Mouse (Mus musculus): ENCODE measurements at regions not wholly inside any gene's neighbourhood (a gene's known extent, or its start where the extent isn't known, plus 50 kb on each side); places are given as distances from the start of the nearest gene placed in this dataset.

DNA sequence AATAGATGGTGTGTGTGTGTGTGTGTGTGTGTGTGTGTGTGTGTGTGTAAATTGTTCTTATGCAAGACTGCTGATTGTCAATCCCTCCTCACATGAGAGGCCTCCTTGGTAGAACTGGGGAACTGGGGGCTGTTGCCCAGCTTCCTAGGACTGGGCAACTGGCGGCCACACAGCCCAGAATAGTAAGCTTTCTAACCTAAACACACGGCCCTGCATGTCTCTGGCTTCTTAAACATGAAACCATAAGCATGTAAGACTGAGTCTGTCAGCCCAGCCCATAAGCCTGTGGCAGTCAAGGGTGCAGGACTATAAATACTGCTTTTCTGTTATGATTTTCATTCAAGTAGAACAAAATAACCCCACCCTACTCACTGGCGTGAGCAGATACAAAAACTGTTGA, 60.7 kb downstream of the Ifng start:
- DNase-seq = no peak

DNA sequence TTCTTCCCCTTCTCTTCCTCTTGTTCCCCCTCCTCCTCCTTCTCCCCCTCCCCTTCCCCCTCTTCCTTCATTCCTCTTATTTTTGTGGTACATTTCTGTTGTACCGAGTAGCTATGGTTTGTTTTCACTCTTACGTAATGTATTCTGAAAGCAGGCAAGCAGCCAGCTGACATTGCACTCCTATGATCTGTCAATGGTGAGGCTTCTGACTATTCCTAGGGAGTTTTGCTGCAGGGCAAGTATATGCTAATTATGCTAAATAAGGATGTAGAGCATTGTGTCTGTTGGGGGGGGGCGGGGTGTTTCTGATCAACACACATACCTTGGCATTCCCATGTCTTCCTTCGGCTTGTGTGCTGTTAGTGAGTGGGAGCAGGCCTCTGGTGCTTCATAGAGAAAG, 64.0 kb downstream of the Ifng start:
- peak in 1 of 2 experiments; percentile 16 for DNase-seq

DNA sequence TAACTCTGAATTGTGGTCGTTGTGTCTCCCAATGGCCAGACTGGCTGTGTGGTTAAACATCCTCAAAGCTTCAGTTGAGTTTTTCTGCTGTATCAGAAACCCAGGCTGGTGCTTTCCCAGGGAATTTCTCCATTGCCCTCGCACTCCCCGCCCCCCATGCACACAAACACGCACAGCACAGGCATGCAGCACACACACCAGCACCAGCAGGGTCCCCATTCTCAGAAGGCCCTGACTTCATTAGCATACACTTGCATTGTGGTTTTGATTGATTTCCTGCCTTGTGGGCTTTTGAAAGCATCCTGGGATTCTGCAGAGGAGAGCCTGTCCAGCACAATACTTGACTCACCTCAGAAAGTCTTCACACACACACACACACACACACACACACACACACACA, 65.3 kb downstream of the Ifng start:
- DNase-seq = no peak

DNA sequence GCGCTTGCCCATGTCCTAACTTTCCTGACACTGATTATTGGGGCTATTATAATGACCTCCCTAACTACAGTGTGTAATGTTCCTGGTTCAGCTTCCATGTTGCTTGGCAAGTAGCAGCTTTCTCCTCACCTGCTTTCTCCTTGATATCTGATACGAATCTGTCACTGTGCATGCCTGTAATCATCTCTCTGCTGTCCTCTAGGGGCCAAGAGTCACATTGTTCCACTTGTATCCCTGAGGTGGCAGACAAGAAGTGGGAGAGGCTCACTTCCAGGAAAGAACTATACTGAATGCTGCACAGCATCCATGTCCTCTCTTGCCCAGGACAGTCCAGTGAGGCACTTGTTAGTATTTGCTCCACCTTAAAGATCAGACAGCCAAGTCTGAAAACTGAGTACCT, 66.8 kb downstream of the Ifng start:
- peak in 1 of 2 experiments; percentile 5 for DNase-seq

DNA sequence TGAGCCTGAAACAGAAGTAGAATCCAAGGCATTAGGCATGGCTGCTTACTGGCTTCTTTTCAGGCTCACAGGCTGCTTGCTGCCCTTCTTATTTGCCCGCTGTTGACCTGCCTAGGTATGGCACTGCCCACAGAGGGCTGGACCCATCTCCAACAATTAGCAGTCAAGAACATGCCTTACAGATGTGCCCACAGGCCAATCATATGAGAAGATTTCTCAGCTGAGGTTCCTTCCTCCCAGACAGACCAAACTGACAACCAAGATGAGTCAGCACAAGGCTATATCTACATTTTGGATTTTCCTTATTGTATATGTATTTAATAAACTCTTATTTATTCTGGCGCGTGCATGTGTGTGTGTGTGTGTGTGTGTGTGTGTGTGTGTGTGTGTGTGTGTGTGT, 76.0 kb downstream of the Ifng start:
- DNase-seq = no peak

DNA sequence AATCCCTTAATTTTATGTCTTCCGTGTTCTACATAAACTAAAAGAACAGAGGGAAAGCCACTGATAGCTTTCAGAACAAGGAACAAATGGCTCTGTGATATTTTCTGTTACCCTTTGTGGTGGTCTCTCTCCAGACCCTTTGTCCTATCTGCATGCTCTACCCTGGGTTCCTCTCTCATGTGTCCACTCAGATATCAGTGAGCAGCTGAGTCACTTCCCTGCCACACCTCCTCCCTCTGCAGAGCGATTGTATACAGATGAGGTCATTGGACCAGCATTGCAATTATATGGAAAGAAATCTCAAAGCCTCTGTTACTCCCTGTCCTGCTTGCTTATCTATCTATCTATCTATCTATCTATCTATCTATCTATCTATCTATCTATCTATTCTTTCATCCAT, 77.1 kb downstream of the Ifng start:
- DNase-seq = no peak

DNA sequence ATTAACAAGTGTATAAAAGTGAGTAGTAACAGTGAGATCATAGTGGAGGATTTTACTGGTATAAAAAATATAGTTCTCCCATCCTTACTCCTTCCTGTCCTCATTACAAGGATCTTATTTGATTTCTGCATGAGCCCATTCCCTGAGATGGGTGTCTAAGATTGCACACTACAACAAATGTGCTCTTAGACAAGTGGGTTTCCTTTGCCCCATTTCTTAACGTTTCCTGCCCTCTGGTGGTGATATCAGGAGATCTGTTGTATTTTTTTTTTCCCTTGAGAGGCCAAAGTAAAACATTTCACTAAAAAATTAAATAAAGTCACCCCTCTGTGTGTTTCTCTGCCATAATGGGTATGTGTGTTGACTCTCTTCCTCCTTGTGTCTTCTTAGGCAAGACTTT, 105.1 kb downstream of the Ifng start:
- no peak for DNase-seq

DNA sequence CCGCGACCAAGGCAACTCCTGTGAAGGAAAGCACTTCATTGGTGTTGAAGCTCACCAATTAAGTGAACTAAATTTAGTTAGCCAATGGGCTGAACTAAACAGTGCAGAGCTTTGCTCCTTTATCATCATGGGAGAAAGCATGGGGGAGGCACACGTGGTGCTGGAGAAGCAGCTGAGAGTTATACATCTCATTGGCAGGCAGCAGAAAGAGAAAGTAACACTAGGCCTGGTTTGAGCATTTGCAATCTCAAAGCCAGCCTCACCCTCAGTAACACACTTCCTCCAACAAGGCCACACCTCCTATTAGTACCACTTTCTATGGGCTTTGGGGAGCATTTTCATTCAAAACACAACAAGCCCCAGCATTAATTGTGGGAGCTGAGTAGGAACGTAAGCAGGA, 109.4 kb downstream of the Ifng start:
- DNase-seq = no peak

DNA sequence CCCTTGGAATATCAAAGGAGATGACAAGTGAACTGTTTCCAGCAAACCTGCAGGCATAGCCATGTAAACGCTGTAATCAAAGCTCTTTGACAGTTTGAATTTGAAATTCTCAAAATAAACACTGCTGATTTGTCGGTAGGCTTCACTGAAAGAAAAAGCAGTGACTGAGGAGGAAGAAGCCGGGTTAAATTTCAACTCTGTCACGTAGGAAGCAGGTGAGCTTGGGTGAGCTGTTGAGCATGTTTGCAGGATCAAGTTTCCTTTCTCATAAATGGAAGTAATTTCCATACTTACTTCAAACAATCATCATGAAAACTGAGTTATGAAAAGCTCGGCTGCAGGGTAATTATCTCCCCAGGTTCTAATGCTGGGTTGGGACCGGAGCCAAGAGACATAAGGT, 118.0 kb downstream of the Ifng start:
- no peak for DNase-seq

DNA sequence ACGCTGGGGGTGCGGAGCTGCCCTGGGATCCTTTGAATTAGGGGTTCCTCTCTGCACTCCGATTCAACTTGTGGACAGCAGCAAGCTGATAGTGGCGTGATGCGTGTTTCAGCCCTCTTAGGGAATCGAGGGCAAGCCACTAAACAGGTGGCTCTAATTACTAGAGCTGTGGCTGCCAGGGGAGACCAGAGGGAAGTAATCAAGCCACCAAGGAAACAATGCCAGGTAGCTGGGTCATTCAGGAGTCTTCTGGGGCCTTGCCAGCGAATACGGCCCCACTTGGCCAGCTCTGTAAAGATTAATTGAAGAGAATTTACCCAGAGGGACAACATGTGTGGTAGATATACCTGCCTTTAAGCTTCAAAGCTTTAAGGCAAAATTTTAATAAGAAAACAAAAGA, 123.2 kb downstream of the Ifng start:
- DNase-seq = no peak

DNA sequence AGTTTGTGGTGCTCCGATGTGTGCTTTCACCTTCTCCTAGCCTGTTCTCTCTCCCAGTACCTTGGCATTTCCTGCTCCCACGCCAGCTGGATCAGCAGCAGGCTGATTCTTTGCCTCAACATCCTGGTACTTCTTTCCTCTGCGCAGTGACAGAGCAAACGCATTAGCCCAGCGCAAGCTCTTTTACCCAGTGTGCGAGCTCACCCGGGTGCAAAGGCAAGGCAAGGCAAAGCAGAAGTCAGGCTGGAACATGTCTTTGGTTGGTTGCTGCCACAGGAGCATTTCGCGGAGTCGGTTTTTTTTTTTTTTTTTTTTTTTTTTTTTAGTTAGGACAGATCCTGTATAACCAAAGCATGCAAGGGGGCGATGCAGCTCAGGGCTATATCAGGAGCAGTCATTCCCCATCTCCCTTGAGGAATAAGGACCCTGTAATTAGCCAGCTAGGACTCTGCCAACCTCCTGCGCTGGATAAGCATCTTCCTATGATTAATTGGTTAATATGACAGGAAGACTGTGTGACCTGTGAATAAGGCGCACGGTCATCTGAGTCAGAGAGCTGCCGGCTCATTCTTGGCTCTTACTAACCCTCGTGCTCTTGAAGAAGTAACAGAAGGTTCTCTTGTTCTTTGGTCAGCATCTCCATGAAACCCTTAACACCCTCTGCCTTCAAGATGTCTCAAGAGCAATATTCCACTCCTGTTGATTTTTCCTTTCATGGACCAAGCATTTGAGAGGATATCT, 123.9 kb downstream of the Ifng start:
- DNase-seq = no peak

DNA sequence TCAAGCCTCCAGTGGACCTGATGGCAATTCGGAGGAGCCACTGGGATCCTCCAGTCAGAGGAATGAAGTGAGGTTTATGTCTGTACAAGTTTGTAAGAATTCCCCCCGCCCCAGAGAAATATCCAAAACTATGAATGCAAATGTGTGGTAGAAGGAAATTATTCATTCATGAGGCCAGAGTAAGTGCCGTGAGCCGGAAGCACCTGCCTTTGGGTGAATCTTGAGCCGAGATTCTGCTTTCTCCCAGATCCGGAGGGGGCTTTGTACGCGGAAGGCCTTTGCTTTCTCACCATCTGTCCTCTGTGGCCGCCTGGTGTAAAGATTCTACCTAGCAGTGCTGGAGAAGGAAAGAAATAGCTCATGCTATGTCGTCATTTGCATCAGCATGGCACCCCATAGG, 127.8 kb downstream of the Ifng start:
- DNase-seq = no peak

DNA sequence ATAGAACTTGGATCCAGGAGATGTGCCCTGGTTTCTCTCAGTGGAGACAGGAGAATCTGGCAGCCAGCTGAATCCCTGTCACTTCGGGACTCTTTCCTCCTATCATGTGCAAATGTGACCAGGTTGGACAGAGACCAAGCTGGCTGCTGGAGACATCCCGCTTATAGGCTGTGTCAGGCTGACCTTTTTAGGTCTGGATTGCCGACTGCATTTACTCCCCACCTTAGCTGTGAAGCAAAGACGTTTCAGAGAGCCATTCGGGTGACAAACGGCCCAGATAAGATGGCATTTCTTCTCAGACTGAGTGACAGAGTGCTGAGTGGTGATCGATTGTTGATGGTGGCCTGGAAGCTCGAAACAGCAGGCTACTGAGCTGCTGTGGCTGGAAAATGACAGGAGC, 128.6 kb downstream of the Ifng start:
- no peak for DNase-seq

DNA sequence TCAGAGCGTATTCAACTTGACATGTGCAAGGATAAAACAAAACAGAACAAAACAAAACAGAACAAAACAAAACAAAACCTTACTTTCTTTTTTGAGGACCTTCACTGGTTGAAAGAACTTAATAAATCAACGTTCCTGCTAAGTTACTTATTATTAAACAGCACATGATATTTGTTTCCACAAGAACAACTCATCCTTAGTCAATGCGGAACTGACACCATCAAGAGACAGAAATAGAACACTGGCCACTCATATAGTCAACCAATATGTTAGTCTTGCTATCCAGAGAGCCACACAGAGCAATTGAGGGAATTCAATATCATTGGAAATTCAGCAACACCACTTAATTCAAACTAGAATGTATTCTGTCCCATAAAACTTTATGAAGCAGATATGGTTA, 132.4 kb downstream of the Ifng start:
- DNase-seq = no peak

DNA sequence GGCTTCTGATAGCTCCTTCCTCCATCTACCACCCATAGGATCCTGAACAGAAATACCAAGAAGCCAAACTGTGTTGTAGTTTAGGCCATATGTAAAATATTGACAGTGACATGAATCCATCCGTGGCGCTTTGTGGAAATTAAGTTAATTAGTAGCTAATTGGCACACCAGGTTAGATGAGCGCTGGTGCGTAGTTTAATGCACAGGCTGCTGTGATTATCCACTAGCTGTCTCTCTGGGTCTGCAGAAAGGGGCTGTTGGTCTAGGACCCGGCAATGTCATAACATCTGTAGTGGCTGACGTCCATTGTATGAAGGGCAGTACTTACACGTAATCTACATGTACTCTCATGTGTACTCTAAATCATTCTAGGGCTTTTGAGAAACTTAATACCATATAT, 134.7 kb downstream of the Ifng start:
- no peak for DNase-seq

DNA sequence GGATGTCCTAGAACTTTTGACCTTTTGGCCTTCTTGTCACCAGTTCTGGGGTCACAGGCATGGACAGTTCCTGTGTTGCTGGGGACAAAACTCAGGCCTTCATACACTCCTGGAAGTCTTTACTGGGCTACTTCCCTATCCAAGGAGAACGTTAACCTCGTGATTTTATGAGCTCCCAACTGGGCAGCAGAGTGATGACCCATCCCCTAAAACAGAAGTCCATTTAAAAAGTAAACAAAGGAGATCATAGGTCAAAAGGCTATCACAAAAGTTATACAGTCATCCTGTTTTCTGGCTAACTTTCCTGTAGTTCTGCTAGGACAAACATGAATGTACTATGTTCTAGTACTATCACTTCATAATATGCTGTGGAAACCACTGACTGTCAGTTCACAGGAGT, 140.5 kb downstream of the Ifng start:
- no peak for DNase-seq

DNA sequence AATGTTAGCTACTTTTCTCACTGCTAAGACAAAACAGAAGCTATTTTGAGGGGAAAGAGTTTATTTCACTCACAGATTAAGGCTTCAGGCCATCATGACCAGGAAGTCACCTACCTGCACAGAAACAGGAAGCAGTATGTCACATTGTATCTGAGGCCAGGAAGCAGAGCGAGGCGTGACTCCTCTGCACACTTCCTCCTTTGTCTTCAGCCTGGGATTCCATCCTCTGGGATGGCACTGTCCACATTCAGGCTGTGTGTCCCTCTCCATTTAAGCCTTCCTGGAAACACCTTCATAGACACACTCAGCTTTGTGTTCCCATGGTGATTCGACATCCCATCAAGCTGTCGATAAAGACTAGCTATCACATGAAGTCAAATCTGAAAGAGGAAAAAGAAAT, 145.0 kb downstream of the Ifng start:
- DNase-seq = no peak

DNA sequence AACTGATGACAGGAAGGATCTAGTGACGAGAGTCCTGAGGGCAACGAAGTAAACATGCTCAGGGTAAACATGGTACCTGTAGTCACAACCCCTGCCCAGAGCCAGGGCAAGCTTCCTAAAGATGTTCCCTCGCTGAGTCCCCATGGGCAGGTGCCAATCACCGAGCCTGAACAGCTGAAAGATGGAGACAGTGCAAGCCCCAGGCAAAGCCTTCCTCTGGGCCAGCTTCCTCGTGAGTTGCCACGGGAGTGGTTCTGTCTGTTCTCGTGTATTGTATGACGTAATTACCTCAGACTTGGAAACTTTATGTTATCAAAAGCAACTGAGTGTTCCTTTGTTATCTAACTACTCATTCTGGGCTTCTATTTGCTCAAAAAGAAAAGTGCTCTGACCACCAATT, 147.4 kb downstream of the Ifng start:
- DNase-seq = no peak

DNA sequence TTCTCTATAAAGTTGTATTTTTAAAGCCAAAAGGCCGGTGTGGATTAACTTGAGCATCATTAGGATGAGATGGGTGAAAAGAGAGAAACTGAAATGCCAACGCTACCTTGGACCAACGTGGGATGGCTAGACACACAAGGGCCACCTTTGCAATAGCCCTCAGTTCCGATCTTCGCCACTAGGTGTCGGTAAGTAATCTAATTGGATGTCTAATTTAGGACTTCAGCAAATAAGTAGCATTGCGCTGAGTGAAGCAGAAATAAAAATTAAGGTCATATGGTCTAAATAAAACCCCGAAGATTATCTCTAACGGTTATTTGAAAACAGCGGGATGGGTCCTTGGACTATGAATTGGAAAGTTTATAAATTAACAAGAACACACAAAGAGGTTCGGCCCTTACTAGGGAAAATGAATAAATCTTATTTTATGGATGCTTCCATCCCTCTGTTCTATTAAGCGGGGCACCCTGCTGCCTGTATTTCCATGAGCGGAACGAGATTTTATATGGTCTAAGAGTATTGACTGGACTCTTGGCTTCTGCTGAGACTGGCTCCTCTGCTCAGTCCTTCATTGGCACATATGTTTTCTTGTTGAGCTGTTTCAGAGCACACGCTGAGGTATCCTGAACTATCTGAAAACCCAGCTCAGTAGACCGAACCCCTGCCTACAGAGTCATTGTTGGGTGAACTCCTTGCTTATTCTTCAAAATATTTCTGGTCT, 152.0 kb downstream of the Ifng start:
- peak; percentile 82 to 97 for DNase-seq

DNA sequence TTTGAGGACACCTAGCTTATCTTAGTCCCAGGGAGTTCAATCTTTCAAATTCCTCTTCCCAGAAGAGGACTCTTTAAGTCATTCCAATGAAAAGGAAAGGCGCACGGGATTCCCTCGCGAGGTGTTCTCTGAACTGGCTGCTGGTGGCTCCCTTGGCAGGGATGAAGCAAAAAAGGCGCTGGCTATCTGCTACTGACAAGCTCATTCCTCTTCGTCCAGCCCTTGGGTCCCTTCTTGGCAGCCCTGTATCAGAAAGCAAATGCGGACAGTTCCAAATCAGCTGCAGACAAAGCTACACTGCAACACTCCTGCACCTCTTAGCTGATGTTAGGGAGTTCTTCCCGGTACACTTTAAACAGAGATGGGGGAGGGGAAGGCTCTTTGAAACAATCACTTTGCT, 155.4 kb downstream of the Ifng start:
- DNase-seq = no peak

DNA sequence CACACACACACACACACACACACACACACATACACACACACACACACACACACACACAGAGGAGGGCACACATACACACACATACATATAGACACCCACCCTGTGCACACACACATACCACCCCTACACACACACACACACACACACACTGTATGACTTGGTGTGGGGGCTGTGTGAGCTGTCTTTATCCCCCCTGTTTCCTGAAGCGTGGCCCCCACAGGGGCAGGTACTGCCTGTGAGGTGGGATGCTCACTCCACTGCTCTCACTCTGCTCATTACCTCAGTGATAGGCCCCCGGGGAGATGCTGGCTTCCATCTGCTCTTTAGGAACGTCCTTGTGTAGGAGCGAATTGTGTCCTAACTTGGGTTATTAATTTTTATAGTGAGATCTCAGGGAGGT, 157.7 kb downstream of the Ifng start:
- DNase-seq = no peak

DNA sequence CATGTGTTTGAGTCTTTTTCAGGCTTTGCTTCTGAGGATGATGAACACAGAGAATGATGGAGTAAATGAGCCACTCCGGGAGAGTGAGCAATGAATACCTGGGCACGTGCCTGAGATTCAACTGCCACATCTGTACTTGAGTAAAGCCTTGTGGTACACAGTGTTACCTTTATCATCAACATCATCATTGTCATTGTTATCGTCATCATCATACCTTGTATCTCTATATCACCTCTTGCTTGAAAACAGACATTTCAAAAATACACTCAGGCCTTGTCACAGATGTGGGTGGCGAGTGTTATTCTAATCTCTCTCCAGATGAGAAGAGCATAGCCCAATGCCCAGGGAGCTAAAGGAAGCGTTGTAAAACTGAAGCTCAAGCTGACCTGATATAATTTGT, 158.4 kb downstream of the Ifng start:
- DNase-seq = no peak

DNA sequence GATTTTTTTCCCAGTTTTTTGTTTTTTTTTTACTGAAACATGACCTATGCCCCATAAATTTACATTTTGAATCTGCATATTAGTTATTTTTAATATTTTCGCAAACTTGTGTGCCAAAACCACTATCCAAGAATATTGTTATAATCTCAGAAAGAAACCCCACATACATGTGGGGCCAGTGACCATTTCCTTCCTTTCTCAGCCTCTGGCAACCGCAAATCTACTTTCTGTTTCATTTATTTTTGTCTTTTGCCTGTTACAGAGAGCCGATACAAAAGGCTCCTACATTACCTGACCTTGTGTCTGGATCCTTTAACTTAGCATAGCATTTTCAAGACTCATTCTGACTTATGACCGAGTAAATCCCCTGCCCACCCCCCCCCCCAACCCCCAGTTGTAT, 158.8 kb downstream of the Ifng start:
- DNase-seq = no peak

DNA sequence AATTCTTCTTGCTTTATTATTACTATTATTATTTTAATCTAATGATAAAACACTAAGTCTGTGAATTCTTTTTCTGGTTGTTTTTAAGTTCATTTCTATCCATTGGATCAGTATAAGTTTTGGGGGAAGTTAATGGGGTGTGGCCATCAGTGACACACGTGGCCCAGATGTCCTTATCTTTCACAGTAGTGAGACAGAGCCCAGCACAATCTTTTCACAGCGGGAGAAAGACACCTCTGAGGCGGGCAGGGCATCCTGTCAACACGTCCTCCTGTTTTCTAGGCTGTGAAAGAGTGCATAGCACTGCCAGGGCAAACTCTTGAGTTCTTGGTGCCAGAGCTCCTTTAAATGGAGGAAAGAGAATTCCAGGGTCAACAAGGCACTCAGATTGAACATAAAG, 162.1 kb downstream of the Ifng start:
- DNase-seq = no peak

DNA sequence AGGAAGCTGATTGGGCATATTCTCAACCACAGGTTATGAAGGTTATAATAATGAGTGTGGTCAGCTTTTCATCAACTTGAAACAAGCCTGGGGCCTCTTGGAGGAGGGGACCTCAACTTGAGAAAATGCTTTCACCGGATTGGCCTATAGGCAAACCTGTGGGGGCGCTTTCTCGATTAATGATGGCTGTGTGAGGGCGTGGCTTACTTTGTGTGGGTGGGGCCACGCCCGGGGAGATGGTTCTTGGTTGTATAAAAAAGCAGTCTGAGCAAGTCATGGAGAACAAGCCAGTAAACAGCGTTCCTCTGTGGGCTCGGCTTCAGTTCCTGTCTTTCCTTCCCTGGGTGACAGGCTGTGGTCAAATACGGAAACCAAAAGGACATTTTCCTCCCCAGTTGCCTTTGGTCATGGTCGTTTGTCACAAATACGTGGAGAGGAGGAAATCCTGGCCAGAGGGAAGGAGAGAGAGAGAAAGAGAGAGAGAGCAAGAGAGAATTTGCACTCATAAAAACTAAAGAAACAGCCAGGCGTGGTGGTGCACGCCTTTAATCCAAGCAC, 163.1 kb downstream of the Ifng start:
- no peak for DNase-seq

Measured in kidney, postnatal 25 days (tissue).